Mouse (Mus musculus) macrophage (primary cell): ENCODE results near the gene Tex48. TPM values are rescaled to one million over a fixed set of nuclear protein-coding genes. Genes with fewer than 3 reads are reported as not detected.

Experiments
- H3K27ac ChIP-seq: fragments of 350-480 bp; formaldehyde crosslinking; 2 replicates; pipeline ENCODE4 v1.9.0; 2021
- H3K36me3 ChIP-seq: fragments of 350-480 bp; formaldehyde crosslinking; 2 replicates; pipeline ENCODE4 v1.9.0; 2021; ENCODE audit errors: inconsistent target
- H3K4me3 ChIP-seq: fragments of 350-480 bp; formaldehyde crosslinking; 2 replicates; pipeline ENCODE4 v1.9.0; 2021; ENCODE audit errors: inconsistent target
- H3K79me2 ChIP-seq: fragments of 350-480 bp; formaldehyde crosslinking; 2 replicates; pipeline ENCODE4 v1.9.0; 2021; ENCODE audit errors: inconsistent target
- WGBS: methylation state at CpG from one replicate; pipeline ENCODE4 v1.1.7; 2026; ENCODE audit warnings: inconsistent platforms; ENCODE audit not compliant: missing documents; 5-methylcytosine and 5-hydroxymethylcytosine counted together
- polyA plus RNA-seq: library from polyadenylated mRNA; stranded (reverse); fragments of 250-400 nt; gene quantifications from 3 replicates; pipeline ENCODE4 v1.2.4, GENCODE M21; 2018; ENCODE audit warnings: inconsistent platforms
- total RNA-seq, 78 experiments: library from RNA; depleted of rRNA; stranded (reverse); fragments of 250-400 nt; gene quantifications; 1 replicate in 9 of 78; 2 replicates in 24 of 78; 3 replicates in 43 of 78; 4 replicates in 2 of 78; pipeline ENCODE4 v1.2.4; 2018; ENCODE audit warnings: inconsistent platforms in 56 of 78

Tex48 gene
- not detected for total RNA-seq (2018; cell fraction: chromatin; rRNA removed)
- total RNA-seq (2018; cell fraction: cytosol; rRNA removed), result not detected
- total RNA-seq (2018; cell fraction: nucleus; rRNA removed), result not detected
- polyA plus RNA-seq, result not detected in 3 replicates

- H3K27ac ChIP-seq, result no peak within 1 kb of the TSS
- no peak within 1 kb of the TSS for H3K4me3 ChIP-seq
- WGBS, result 43% methylated on average over 5 of the region's 5 CpGs
- H3K79me2 ChIP-seq, result no peaks in the 10 kb centered on the region
- H3K36me3 ChIP-seq, result no peaks in the 10 kb centered on the region
Measured at GRCm38 (mm10) chr4:63622378-63622835, at the start of gene Tex48. Gene Tex48 (minus strand): TSS chr4:63622428.

- Histone ChIP-seq H3K4me3 (no peak overlapping the region), H3K27ac (no peak overlapping the region), H3K36me3 (no peaks in the 10 kb centered on the region), H3K79me2 (no peaks in the 10 kb centered on the region)
- WGBS, result 0% methylated on average over 4 of the region's 4 CpGs
Measured at GRCm38 (mm10) chr4:63668255-63668654, 46.0 kb upstream of the Tex48 start.

DNA sequence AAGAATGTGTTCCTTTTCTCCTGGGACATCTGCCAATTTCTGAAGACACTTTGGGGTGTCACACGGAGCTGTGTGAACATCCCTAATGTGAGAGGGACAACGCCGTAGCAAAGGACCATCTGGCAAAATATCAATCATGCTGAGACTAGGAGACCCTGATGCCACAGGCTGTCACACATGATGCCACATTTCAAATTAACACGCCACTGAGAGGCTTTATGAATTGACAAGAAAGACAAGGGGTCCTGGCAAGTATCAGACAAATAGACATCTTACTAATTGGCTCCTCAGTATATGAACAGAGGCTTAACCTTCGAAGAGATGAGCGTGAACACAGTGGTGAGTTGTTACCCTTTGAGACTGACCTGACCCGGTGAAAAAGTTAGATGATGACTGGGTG lies 43.5 kb upstream of the Tex48 start:
- H3K27ac ChIP-seq, result no peak overlapping the region
- no peaks in the 10 kb centered on the region for H3K36me3 ChIP-seq
- no peaks in the 10 kb centered on the region for H3K79me2 ChIP-seq
- no peak overlapping the region for H3K4me3 ChIP-seq
- WGBS, result 87% methylated on average over 7 of the region's 7 CpGs

- no peaks in the 10 kb centered on the region for H3K79me2 ChIP-seq
- WGBS, result 100% methylated on average over 6 of the region's 6 CpGs
Measured at GRCm38 (mm10) chr4:63663279-63663678, 41.1 kb upstream of the Tex48 start, which contains the start of gene Gm11214. Gene Gm11214 (minus strand): TSS chr4:63663379.

DNA sequence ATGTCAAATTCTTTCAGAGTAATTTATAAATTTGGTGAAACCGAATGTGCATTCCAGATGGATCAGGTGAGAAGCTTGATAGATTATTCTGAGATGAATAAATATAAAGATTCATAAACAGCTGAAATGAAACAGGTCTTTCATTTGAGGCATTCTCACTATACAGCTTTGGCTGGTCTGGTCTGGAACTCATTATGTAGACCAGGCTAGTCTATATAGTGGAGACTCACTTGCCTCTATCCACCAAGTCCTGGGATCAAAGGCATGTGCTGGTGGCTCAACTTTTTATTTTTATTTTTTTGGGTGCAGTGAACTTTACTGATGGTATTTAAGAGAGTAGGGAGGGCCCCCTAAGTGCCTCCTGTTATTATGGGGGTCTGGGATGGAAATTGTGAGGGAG lies 39.6 kb upstream of the Tex48 start:
- WGBS, result 87% methylated on average over 1 of the region's 1 CpGs
- Histone ChIP-seq H3K27ac (no peak overlapping the region), H3K36me3 (no peaks in the 10 kb centered on the region), H3K4me3 (no peak overlapping the region), H3K79me2 (no peaks in the 10 kb centered on the region)

More at GRCm38 (mm10) chr4:63663279-63663678, 41.1 kb upstream of the Tex48 start, which contains the start of gene Gm11214:
- no peaks in the 10 kb centered on the region for H3K36me3 ChIP-seq
- H3K4me3 ChIP-seq, result no peak within 1 kb of the TSS
- no peak within 1 kb of the TSS for H3K27ac ChIP-seq

- WGBS, result 75% methylated on average over 1 of the region's 1 CpGs
- Histone ChIP-seq H3K27ac (no peak overlapping the region), H3K36me3 (no peaks in the 10 kb centered on the region), H3K4me3 (no peak overlapping the region), H3K79me2 (no peaks in the 10 kb centered on the region)
Measured at GRCm38 (mm10) chr4:63661426-63661825, 39.2 kb upstream of the Tex48 start.

DNA sequence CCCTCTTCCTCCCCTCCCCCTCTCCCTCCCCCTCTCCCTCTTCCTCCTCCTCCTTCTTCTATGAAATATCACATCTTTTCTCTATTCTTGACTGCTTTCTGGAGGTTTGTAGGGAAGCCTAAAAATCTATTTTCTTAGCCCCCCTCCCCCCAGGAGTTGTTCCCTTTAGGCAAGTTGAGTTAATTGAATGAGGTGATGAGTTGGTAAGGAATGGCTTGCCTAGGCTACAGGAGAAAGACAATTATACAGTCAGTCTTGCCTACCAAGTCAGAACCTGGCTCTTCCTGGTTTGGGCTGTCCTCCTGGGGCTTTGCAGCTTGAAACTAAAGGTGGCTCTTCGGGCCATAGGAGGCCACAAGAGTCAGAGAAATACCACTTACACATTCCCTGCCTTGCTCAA lies 37.5 kb upstream of the Tex48 start:
- 100% methylated on average over 1 of the region's 1 CpGs for WGBS
- Histone ChIP-seq H3K27ac (no peak overlapping the region), H3K36me3 (no peaks in the 10 kb centered on the region), H3K4me3 (no peak overlapping the region), H3K79me2 (no peaks in the 10 kb centered on the region)

DNA sequence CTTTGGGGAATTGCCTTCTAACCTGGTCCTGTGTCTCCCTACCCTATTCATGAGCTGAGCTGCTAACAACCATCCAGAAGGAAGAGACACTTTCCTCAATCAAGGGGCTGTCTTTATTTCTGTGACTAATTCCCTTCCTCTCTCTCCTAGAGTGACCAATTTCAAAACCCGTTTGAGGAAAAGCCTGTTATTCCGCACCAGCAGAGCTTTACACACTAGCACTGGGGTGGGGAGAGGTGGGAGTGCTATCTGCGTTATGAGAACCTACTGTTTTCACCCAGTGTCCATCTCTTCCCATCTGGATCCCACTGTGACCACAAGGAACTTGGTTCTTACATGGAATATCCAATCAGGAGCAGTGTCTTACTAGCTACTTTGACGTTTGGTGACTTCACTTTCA lies 36.9 kb upstream of the Tex48 start:
- 60% methylated on average over 4 of the region's 4 CpGs for WGBS
- H3K27ac ChIP-seq, result no peak overlapping the region
- no peaks in the 10 kb centered on the region for H3K79me2 ChIP-seq
- no peaks in the 10 kb centered on the region for H3K36me3 ChIP-seq
- H3K4me3 ChIP-seq, result no peak overlapping the region

DNA sequence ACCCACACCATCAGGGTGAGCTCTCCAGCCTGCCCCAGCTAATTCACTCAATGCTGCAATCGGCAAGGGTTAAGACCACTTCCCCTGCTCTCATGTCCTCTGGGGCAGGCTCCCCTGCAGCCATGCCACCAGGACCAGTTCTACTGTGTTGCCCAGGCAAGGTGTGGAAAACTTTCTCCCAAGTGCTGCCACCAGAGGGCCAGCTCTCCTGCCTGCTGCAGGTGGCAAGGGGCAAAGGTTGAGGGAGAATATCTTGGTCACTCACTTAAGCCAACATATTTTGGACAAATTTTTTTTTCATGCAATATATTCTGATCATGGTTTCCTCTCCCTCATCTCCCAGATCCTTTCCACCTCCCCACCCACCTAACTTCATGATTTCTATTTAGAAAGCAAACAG lies 32.2 kb upstream of the Tex48 start:
- H3K79me2 ChIP-seq, result no peaks in the 10 kb centered on the region
- H3K4me3 ChIP-seq, result no peak overlapping the region
- no peaks in the 10 kb centered on the region for H3K36me3 ChIP-seq
- no peak overlapping the region for H3K27ac ChIP-seq
- WGBS, result 70% methylated on average over 1 of the region's 1 CpGs

- no peak overlapping the region for H3K4me3 ChIP-seq
- H3K27ac ChIP-seq, result no peak overlapping the region
- H3K36me3 ChIP-seq, result no peaks in the 10 kb centered on the region
- H3K79me2 ChIP-seq, result no peaks in the 10 kb centered on the region
Measured at GRCm38 (mm10) chr4:63643956-63644726, 21.9 kb upstream of the Tex48 start.

- WGBS, result 56% methylated on average over 2 of the region's 2 CpGs
Measured at GRCm38 (mm10) chr4:63639842-63640241, 17.6 kb upstream of the Tex48 start.

DNA sequence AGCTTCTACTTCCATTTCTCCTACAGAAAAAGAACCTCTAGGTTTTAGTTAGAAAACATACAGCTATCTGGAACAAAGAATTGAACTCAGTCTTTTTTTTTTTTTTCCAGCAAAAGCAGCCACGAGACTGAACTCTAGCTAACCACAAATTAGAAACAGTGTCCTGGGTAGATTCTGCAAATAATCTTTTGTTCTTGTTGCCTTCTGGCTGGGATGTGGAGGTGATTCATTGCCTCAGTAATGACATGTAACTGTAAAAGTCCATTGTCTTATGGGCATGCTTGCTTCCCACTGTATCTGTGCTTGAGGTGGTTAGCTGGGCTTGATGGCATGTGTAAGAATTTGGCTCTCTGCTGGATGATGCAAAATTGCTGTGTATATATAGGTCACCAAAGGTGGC lies 16.4 kb upstream of the Tex48 start:
- 56% methylated on average over 1 of the region's 1 CpGs for WGBS
- Histone ChIP-seq H3K79me2 (no peaks in the 10 kb centered on the region), H3K4me3 (no peak overlapping the region), H3K27ac (no peak overlapping the region), H3K36me3 (no peaks in the 10 kb centered on the region)

More at GRCm38 (mm10) chr4:63639842-63640241, 17.6 kb upstream of the Tex48 start:
- Histone ChIP-seq H3K27ac (no peak overlapping the region), H3K36me3 (no peaks in the 10 kb centered on the region), H3K79me2 (no peaks in the 10 kb centered on the region), H3K4me3 (no peak overlapping the region)

GRCm38 (mm10) chr4:63633181-63633580 lies 11.0 kb upstream of the Tex48 start:
- Histone ChIP-seq H3K27ac (no peak overlapping the region), H3K79me2 (no peaks in the 10 kb centered on the region), H3K4me3 (no peak overlapping the region), H3K36me3 (no peaks in the 10 kb centered on the region)
- 93% methylated on average over 2 of the region's 2 CpGs for WGBS

- Histone ChIP-seq H3K36me3 (no peaks in the 10 kb centered on the region), H3K79me2 (no peaks in the 10 kb centered on the region), H3K4me3 (no peak overlapping the region), H3K27ac (no peak overlapping the region)
- WGBS, result 41% methylated on average over 8 of the region's 8 CpGs
Measured at GRCm38 (mm10) chr4:63627111-63627510, 4.9 kb upstream of the Tex48 start.

- Histone ChIP-seq H3K27ac (no peak overlapping the region), H3K36me3 (no peaks in the 10 kb centered on the region), H3K4me3 (no peak overlapping the region), H3K79me2 (no peaks in the 10 kb centered on the region)
- 21% methylated on average over 3 of the region's 3 CpGs for WGBS
Measured at GRCm38 (mm10) chr4:63625563-63626080, 3.4 kb upstream of the Tex48 start.
